Mouse (Mus musculus): Measurements from ENCODE around the gene Cast. TPM values are rescaled to one million over a fixed set of nuclear protein-coding genes. Genes with fewer than 3 reads are reported as not detected.

Gene Cast
- polyA plus RNA-seq, 1 experiment from 2014 or later: 32.6 TPM

GRCm38 (mm10) chr13:74735834-74736233 lies 72.8 kb downstream of the Cast start:
- no peak overlapping the region for H3K9ac ChIP-seq (replicated peaks; ENCODE audit: low read length)
- no peak overlapping the region for H3K4me3 ChIP-seq (ENCODE audit: low read length)
- ATAC-seq (ENCODE audit: low FRiP score, low TSS enrichment): no peak
- no peak overlapping the region for H3K4me2 ChIP-seq (replicated peaks; ENCODE audit: low read depth, low read length)
- no peaks in the 10 kb centered on the region for H3K27me3 ChIP-seq (ENCODE audit: insufficient read depth, low read length)
- no peak overlapping the region for H3K27ac ChIP-seq (ENCODE audit: low read length)
- no peaks in the 10 kb centered on the region for H3K4me1 ChIP-seq (ENCODE audit: insufficient read depth, low read length)
- no peaks in the 10 kb centered on the region for H3K9me3 ChIP-seq (ENCODE audit: low read length)
- WGBS: 83% methylated on average over 5 of the region's 5 CpGs
- peaks cover 9% of the 10 kb centered on the region for H3K36me3 ChIP-seq (ENCODE audit: insufficient read depth, low read length)

- Histone ChIP-seq H3K27ac (ENCODE audit: low read length) (no peak overlapping the region), H3K9me3 (ENCODE audit: low read length) (no peaks in the 10 kb centered on the region), H3K9ac (replicated peaks; ENCODE audit: low read length) (no peak overlapping the region), H3K4me3 (ENCODE audit: low read length) (no peak overlapping the region), H3K4me2 (replicated peaks; ENCODE audit: low read depth, low read length) (no peak overlapping the region), H3K4me1 (ENCODE audit: insufficient read depth, low read length) (no peaks in the 10 kb centered on the region), H3K36me3 (ENCODE audit: insufficient read depth, low read length) (peaks cover 19% of the 10 kb centered on the region), H3K27me3 (ENCODE audit: insufficient read depth, low read length) (no peaks in the 10 kb centered on the region)
- no peak for ATAC-seq (ENCODE audit: low FRiP score, low TSS enrichment)
- 95% methylated on average over 4 of the region's 4 CpGs for WGBS
Measured at GRCm38 (mm10) chr13:74733726-74734125, 74.9 kb downstream of the Cast start.

GRCm38 (mm10) chr13:74719002-74719401 lies 89.6 kb downstream of the Cast start:
- Histone ChIP-seq H3K9me3 (ENCODE audit: low read length) (peaks cover 4% of the 10 kb centered on the region; the same call in 1 of the 2 replicates), H3K4me1 (ENCODE audit: insufficient read depth, low read length) (no peaks in the 10 kb centered on the region), H3K4me3 (ENCODE audit: low read length) (no peak overlapping the region), H3K27ac (ENCODE audit: low read length) (no peak overlapping the region), H3K4me2 (replicated peaks; ENCODE audit: low read depth, low read length) (no peak overlapping the region), H3K9ac (replicated peaks; ENCODE audit: low read length) (no peak overlapping the region), H3K36me3 (ENCODE audit: insufficient read depth, low read length) (peaks cover 24% of the 10 kb centered on the region), H3K27me3 (ENCODE audit: insufficient read depth, low read length) (no peaks in the 10 kb centered on the region)
- ATAC-seq (ENCODE audit: low FRiP score, low TSS enrichment): no peak
- 97% methylated on average over 2 of the region's 2 CpGs for WGBS

- 60% methylated on average over 3 of the region's 3 CpGs for WGBS
Measured at GRCm38 (mm10) chr13:74696225-74696624, 112.4 kb downstream of the Cast start.

GRCm38 (mm10) chr13:74695497-74696193 lies 113.0 kb downstream of the Cast start:
- H3K9ac ChIP-seq (replicated peaks; ENCODE audit: low read length): no peak overlapping the region
- H3K36me3 ChIP-seq (ENCODE audit: insufficient read depth, low read length): peaks cover 22% of the 10 kb centered on the region; the same call in 1 of the 2 replicates
- H3K27ac ChIP-seq (ENCODE audit: low read length): no peak overlapping the region
- H3K4me1 ChIP-seq (ENCODE audit: insufficient read depth, low read length): no peaks in the 10 kb centered on the region
- H3K4me2 ChIP-seq (replicated peaks; ENCODE audit: low read depth, low read length): no peak overlapping the region
- no peak for ATAC-seq (ENCODE audit: low FRiP score, low TSS enrichment)
- no peaks in the 10 kb centered on the region for H3K9me3 ChIP-seq (ENCODE audit: low read length)
- WGBS: 80% methylated on average over 5 of the region's 5 CpGs
- H3K27me3 ChIP-seq (ENCODE audit: insufficient read depth, low read length): no peaks in the 10 kb centered on the region
- H3K4me3 ChIP-seq (ENCODE audit: low read length): no peak overlapping the region

More at GRCm38 (mm10) chr13:74696225-74696624, 112.4 kb downstream of the Cast start:
- Histone ChIP-seq H3K27me3 (ENCODE audit: insufficient read depth, low read length) (no peaks in the 10 kb centered on the region), H3K4me2 (replicated peaks; ENCODE audit: low read depth, low read length) (no peak overlapping the region), H3K27ac (ENCODE audit: low read length) (no peak overlapping the region), H3K36me3 (ENCODE audit: insufficient read depth, low read length) (peaks cover 24% of the 10 kb centered on the region; the same call in 1 of the 2 replicates), H3K9me3 (ENCODE audit: low read length) (no peaks in the 10 kb centered on the region), H3K9ac (replicated peaks; ENCODE audit: low read length) (no peak overlapping the region), H3K4me1 (ENCODE audit: insufficient read depth, low read length) (no peaks in the 10 kb centered on the region), H3K4me3 (ENCODE audit: low read length) (no peak overlapping the region)
- no peak for ATAC-seq (ENCODE audit: low FRiP score, low TSS enrichment)

Other genes starting within 250 kb of the Cast start
- 19.3 and 21.4 TPM in 2 replicates for gene Erap1, start 169.2 kb downstream of the Cast start, polyA plus RNA-seq (2015; fragmentation: Nextera tagmentation; extraction: Ambion mirVana)